Mouse (Mus musculus) kidney, adult 2 months (tissue): Measurements from ENCODE around the gene Dcxr. TPM values are rescaled to one million over a fixed set of nuclear protein-coding genes. Genes with fewer than 3 reads are reported as not detected.

ENCODE experiments used
- DNase-seq: peaks from one replicate; pipeline ENCODE4 v3.0.0; 2021
- H3K27ac ChIP-seq: fragments of 200-500 bp; 2 replicates; pipeline ENCODE4 v1.5.1; 2012; ENCODE audit warnings: low read depth, low read length, control low read depth, inconsistent platforms; ENCODE audit not compliant: insufficient read depth
- H3K27me3 ChIP-seq: fragments of 200-500 bp; replicated peaks from 2 replicates; pipeline ENCODE4 v1.6.1; 2012; ENCODE audit warnings: mild to moderate bottlenecking, moderate library complexity, low read length, inconsistent platforms; ENCODE audit not compliant: control insufficient read depth, insufficient read depth
- H3K36me3 ChIP-seq: fragments of 200-500 bp; 2 replicates; pipeline ENCODE4 v1.6.1; 2012; ENCODE audit warnings: mild to moderate bottlenecking, moderate library complexity, low read length, inconsistent platforms; ENCODE audit not compliant: control insufficient read depth, insufficient read depth
- H3K4me1 ChIP-seq: fragments of 200-500 bp; 2 replicates; pipeline ENCODE4 v1.6.1; 2011; ENCODE audit warnings: low read length; ENCODE audit not compliant: control insufficient read depth, insufficient read depth
- H3K4me3 ChIP-seq: fragments of 200-500 bp; 2 replicates; pipeline ENCODE4 v1.5.1; 2011; ENCODE audit warnings: mild to moderate bottlenecking, low read depth, low read length, control low read depth; ENCODE audit not compliant: insufficient read depth
- CTCF ChIP-seq: fragments of 200-500 bp; conservative IDR thresholded peaks from 2 replicates; pipeline ENCODE4 v1.5.1; 2011; ENCODE audit warnings: low read depth, mild to moderate bottlenecking, control low read depth, low read length, moderate library complexity, mixed read lengths; ENCODE audit not compliant: insufficient read depth, insufficient read length
- POLR2A ChIP-seq: fragments of 200-500 bp; IDR thresholded peaks from one replicate; pipeline ENCODE4 v1.6.1; 2011; ENCODE audit warnings: low read depth, low read length, control low read depth
- WGBS: fragments of 180-500 bp; shearing (Covaris S2); methylation state at CpG from one replicate; pipeline ENCODE4 v1.1.7; 2018; 5-methylcytosine and 5-hydroxymethylcytosine counted together
- polyA plus RNA-seq: library from polyadenylated mRNA; depleted of rRNA; stranded (reverse); fragments of >200 nt; gene quantifications from 2 replicates; pipeline ENCODE4 v1.2.3, GENCODE M21; 2012

The Dcxr gene
- polyA plus RNA-seq, 1 experiment, result 910 TPM

GRCm38 (mm10) chr11:120761811-120762671 is 35.0 kb upstream of the Dcxr start:
- no peak for DNase-seq
- Histone ChIP-seq H3K27me3 (peaks cover 1% of the 10 kb centered on the region; the same call in 1 of the 2 replicates), H3K36me3 (no peaks in the 10 kb centered on the region), H3K4me1 (no peaks in the 10 kb centered on the region), H3K27ac (no peak overlapping the region), H3K4me3 (no peak overlapping the region)
- no peak for TF ChIP-seq POLR2A
- no peak for TF ChIP-seq CTCF
- 64% methylated on average over 14 of the region's 14 CpGs for WGBS

GRCm38 (mm10) chr11:120760236-120760635 is 33.2 kb upstream of the Dcxr start:
- H3K4me1 ChIP-seq, result no peaks in the 10 kb centered on the region
- 52% methylated on average over 9 of the region's 9 CpGs for WGBS
- no peak overlapping the region for H3K4me3 ChIP-seq
- peak; percentile 41 for DNase-seq
- TF ChIP-seq CTCF (no peak), POLR2A (no peak)
- H3K36me3 ChIP-seq, result no peaks in the 10 kb centered on the region
- H3K27ac ChIP-seq, result no peak overlapping the region
- H3K27me3 ChIP-seq, result peaks cover 1% of the 10 kb centered on the region; the same call in 1 of the 2 replicates

- WGBS, result 69% methylated on average over 4 of the region's 4 CpGs
- Histone ChIP-seq H3K36me3 (no peaks in the 10 kb centered on the region), H3K27ac (no peak overlapping the region), H3K4me3 (no peak overlapping the region), H3K4me1 (0 out of 2 replicates have a peak, but pooled peaks cover 4% of the 10 kb centered on the region), H3K27me3 (no peaks in the 10 kb centered on the region)
- TF ChIP-seq POLR2A (no peak), CTCF (no peak)
- no peak for DNase-seq
These were observed 24.5 kb upstream of the Dcxr start for GRCm38 (mm10) chr11:120751606-120752005.

GRCm38 (mm10) chr11:120749430-120749829 is 22.3 kb upstream of the Dcxr start:
- TF ChIP-seq POLR2A, result no peak
- TF ChIP-seq CTCF, result peak; percentile 73
- peak; percentile 57 for DNase-seq
- no peaks in the 10 kb centered on the region for H3K36me3 ChIP-seq
- no peaks in the 10 kb centered on the region for H3K27me3 ChIP-seq
- 0 out of 2 replicates have a peak, but pooled peaks cover 4% of the 10 kb centered on the region for H3K4me1 ChIP-seq
- H3K27ac ChIP-seq, result no peak overlapping the region
- H3K4me3 ChIP-seq, result no peak overlapping the region
- WGBS, result 68% methylated on average over 8 of the region's 8 CpGs

GRCm38 (mm10) chr11:120747974-120748373 is 20.9 kb upstream of the Dcxr start:
- 61% methylated on average over 4 of the region's 4 CpGs for WGBS

GRCm38 (mm10) chr11:120744121-120744701 is 17.1 kb upstream of the Dcxr start:
- H3K4me3 ChIP-seq, result no peak overlapping the region
- H3K27me3 ChIP-seq, result no peaks in the 10 kb centered on the region
- H3K36me3 ChIP-seq, result no peaks in the 10 kb centered on the region
- 0 out of 2 replicates have a peak, but pooled peaks cover 4% of the 10 kb centered on the region for H3K4me1 ChIP-seq
- no peak for DNase-seq
- no peak overlapping the region for H3K27ac ChIP-seq
- TF ChIP-seq CTCF, result no peak
- TF ChIP-seq POLR2A, result no peak
- 74% methylated on average over 7 of the region's 7 CpGs for WGBS

More at GRCm38 (mm10) chr11:120747974-120748373, 20.9 kb upstream of the Dcxr start:
- H3K36me3 ChIP-seq, result no peaks in the 10 kb centered on the region
- no peak overlapping the region for H3K4me3 ChIP-seq
- H3K27me3 ChIP-seq, result no peaks in the 10 kb centered on the region
- DNase-seq, result peak; percentile 38
- TF ChIP-seq POLR2A, result no peak
- no peak for TF ChIP-seq CTCF
- peak overlapping the region; percentile 75 for H3K27ac ChIP-seq
- H3K4me1 ChIP-seq, result 0 out of 2 replicates have a peak, but pooled peaks cover 4% of the 10 kb centered on the region

GRCm38 (mm10) chr11:120740981-120741380 is 13.9 kb upstream of the Dcxr start:
- Histone ChIP-seq H3K4me3 (no peak overlapping the region), H3K27ac (no peak overlapping the region), H3K36me3 (no peaks in the 10 kb centered on the region), H3K4me1 (no peaks in the 10 kb centered on the region), H3K27me3 (no peaks in the 10 kb centered on the region)
- TF ChIP-seq POLR2A (no peak), CTCF (no peak)
- 91% methylated on average over 5 of the region's 5 CpGs for WGBS
- no peak for DNase-seq
